Comparison of ENCODE assay signal across 15 mouse cellular contexts in the genomic region with DNA sequence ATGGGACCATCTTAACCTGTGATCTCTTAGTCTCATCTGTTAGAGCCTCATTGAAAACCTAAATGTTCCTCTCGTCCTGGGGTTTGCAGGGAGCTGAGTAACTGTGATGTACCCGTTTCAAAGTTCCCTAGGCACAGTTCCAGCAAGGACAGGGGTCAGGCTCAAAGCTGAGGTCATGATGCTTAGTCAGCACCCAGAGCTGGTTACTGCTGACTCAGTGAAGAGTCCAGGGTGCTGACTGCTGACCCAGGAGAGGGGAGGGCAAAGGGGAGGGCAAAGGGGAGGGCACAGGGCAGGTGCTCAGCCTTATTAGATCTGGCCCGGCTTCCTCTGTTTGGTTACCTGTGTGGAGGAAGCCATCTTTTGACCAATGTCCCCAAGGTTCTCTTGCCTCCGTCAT. TPM values are rescaled to one million over a fixed set of nuclear protein-coding genes. Genes with fewer than 3 reads are reported as not detected.
A peak's percentile ranks its signal among the peaks of the same experiment; 100 is the strongest.
DNase-seq lines count a peak whose midpoint lies in the region; ATAC-seq and TF ChIP-seq lines count a peak whose summit lies in the region.
"Had no signal": no experiment of that assay in that cellular context is flagged by ENCODE, and none has a peak within 500 bp of the region (broad histone marks: within the 10 kb centered on the region; RNA-seq: fewer than 3 reads in every experiment).

No protein-coding gene starts in this region.

- intact Hi-C loops in left cerebral cortex, postnatal 4 days (cut with DNase I) = no loop called here

- TF ChIP-seq POLR2A in spleen, adult 2 months (IDR thresholded peaks at IDR 0.05; ENCODE audit: low read depth, low read length) = no peak

- H3K4me2 ChIP-seq in midbrain, embryonic 11.5 days = no peak overlapping the region
- H3K4me2 ChIP-seq: heart, embryonic 15.5 days; hindbrain, embryonic 15.5 days; lung, embryonic 14.5 days; midbrain, embryonic 12.5 days; neural tube, embryonic 13.5 days had no signal

- H3K4me3 ChIP-seq in spleen, adult 2 months (ENCODE audit: extremely low read depth, insufficient read depth, insufficient read length) = no peak overlapping the region
- no peak overlapping the region for H3K4me3 ChIP-seq in midbrain, embryonic 11.5 days (ENCODE audit: low read depth, low read length)
- H3K4me3 ChIP-seq: heart, embryonic 15.5 days; hindbrain, embryonic 15.5 days; midbrain, embryonic 12.5 days; neural tube, embryonic 13.5 days had no signal

- no peak for TF ChIP-seq CTCF in spleen, adult 2 months (IDR thresholded peaks at IDR 0.05; ENCODE audit: extremely low read depth, insufficient read depth, insufficient read length, insufficient replicate concordance)

- DNase-seq in adrenal gland, adult (ENCODE audit: inconsistent age in 2 of 2, low spot score in 1 of 2) = peak; percentile 87 to 94
- no peak for DNase-seq in adrenal gland, postnatal 4 days (ENCODE audit: low spot score in 2 of 2)
- DNase-seq in spleen, adult 2 months (ENCODE audit: low read depth in 1 of 2, low spot score in 2 of 2) = no peak
- DNase-seq in spleen, postnatal 14 days (ENCODE audit: low spot score in 2 of 2) = no peak
- DNase-seq in kidney, postnatal 36 days = peak; percentile 89 to 94
- peak; percentile 87 for DNase-seq in yolk sac, embryonic 10.5 days (ENCODE audit: low spot score)
- no peak for DNase-seq in left cerebral cortex, postnatal 4 days
- no peak for DNase-seq in midbrain, embryonic 11.5 days (ENCODE audit: low spot score, missing footprints)
- DNase-seq: lung, embryonic 14.5 days; right cerebral cortex, postnatal 14 days had no signal

- no peak for ATAC-seq in midbrain, embryonic 11.5 days (ENCODE audit: low FRiP score)

- H3K9me3 ChIP-seq in midbrain, embryonic 11.5 days (ENCODE audit: control insufficient read depth, low read length) = no peaks in the 10 kb centered on the region
- H3K9me3 ChIP-seq: heart, embryonic 15.5 days; hindbrain, embryonic 15.5 days; midbrain, embryonic 12.5 days; neural tube, embryonic 13.5 days had no signal

- no peaks in the 10 kb centered on the region for H3K27me3 ChIP-seq in spleen, adult 2 months (ENCODE audit: control insufficient read depth, insufficient read depth, low read length)
- H3K27me3 ChIP-seq in midbrain, embryonic 11.5 days (ENCODE audit: control insufficient read depth, insufficient read depth, low read length) = no peaks in the 10 kb centered on the region
- H3K27me3 ChIP-seq: heart, embryonic 15.5 days; hindbrain, embryonic 15.5 days; midbrain, embryonic 12.5 days; neural tube, embryonic 13.5 days had no signal

- H3K9ac ChIP-seq in midbrain, embryonic 11.5 days (ENCODE audit: low read length) = no peak overlapping the region
- H3K9ac ChIP-seq: heart, embryonic 15.5 days; hindbrain, embryonic 15.5 days; lung, embryonic 14.5 days; midbrain, embryonic 12.5 days; neural tube, embryonic 13.5 days had no signal

- no peaks in the 10 kb centered on the region for H3K36me3 ChIP-seq in spleen, adult 2 months (ENCODE audit: control insufficient read depth, insufficient read depth, low read length)
- H3K36me3 ChIP-seq in midbrain, embryonic 11.5 days (ENCODE audit: control insufficient read depth, insufficient read depth, low read length) = no peaks in the 10 kb centered on the region
- H3K36me3 ChIP-seq: heart, embryonic 15.5 days; hindbrain, embryonic 15.5 days; midbrain, embryonic 12.5 days; neural tube, embryonic 13.5 days had no signal

- peak overlapping the region; percentile 35; the same call in 1 of the 2 replicates for H3K27ac ChIP-seq in spleen, adult 2 months (ENCODE audit: insufficient read depth, low read length)
- no peak overlapping the region for H3K27ac ChIP-seq in midbrain, embryonic 11.5 days (ENCODE audit: low read depth, low read length)
- H3K27ac ChIP-seq: heart, embryonic 15.5 days; hindbrain, embryonic 15.5 days; midbrain, embryonic 12.5 days; neural tube, embryonic 13.5 days had no signal

- WGBS in spleen, adult 2 months = 76% methylated on average over 4 of the region's 4 CpGs
- 66% methylated on average over 4 of the region's 4 CpGs for WGBS in midbrain, embryonic 11.5 days

- H3K4me1 ChIP-seq in spleen, adult 2 months (ENCODE audit: control insufficient read depth, insufficient read depth, insufficient read length) = peaks cover 12% of the 10 kb centered on the region
- H3K4me1 ChIP-seq in midbrain, embryonic 11.5 days (ENCODE audit: control insufficient read depth, insufficient read depth, low read length) = no peaks in the 10 kb centered on the region
- H3K4me1 ChIP-seq: heart, embryonic 15.5 days; hindbrain, embryonic 15.5 days; midbrain, embryonic 12.5 days; neural tube, embryonic 13.5 days had no signal

RNA-seq across cellular contexts. Expression of a gene that starts 11.8 kb away (rescaled TPM):
- 10 to 100 TPM; 16.0 to 16.2 TPM for total RNA-seq in adrenal gland, postnatal 4 days (2021)
- 7.3 and 10.0 TPM in 2 replicates for polyA plus RNA-seq in spleen, adult 2 months (2012; rRNA removed)
- 1 to 10 TPM; 1.6 to 1.7 TPM for total RNA-seq in left cerebral cortex, postnatal 4 days (2021)
- 2.1 and 2.8 TPM in 2 replicates for polyA plus RNA-seq in midbrain, embryonic 11.5 days (2014; fragmentation: Nextera tagmentation; extraction: Ambion mirVana)

RNA-seq across cellular contexts. Expression of a gene that starts 18.0 kb away (rescaled TPM):
- total RNA-seq in adrenal gland, postnatal 4 days (2021) = 10 to 100 TPM; 11.4 to 14.3 TPM
- 12.6 and 16.4 TPM in 2 replicates for polyA plus RNA-seq in spleen, adult 2 months (2012; rRNA removed)
- total RNA-seq in left cerebral cortex, postnatal 4 days (2021) = 1 to 10 TPM; 3.0 to 5.0 TPM
- 1.6 and 1.8 TPM in 2 replicates for polyA plus RNA-seq in midbrain, embryonic 11.5 days (2014; fragmentation: Nextera tagmentation; extraction: Ambion mirVana)
- total RNA-seq: common myeloid progenitor, adult 5-6 weeks had no signal

RNA-seq across cellular contexts. Expression of a gene that starts 29.9 kb away (rescaled TPM):
- 10 to 100 TPM; 20.9 to 22.8 TPM for total RNA-seq in adrenal gland, postnatal 4 days (2021)
- polyA plus RNA-seq in spleen, adult 2 months (2012; rRNA removed) = 1.9 and 2.2 TPM in 2 replicates
- 10 to 100 TPM; 11.2 to 11.4 TPM for total RNA-seq in left cerebral cortex, postnatal 4 days (2021)
- polyA plus RNA-seq in midbrain, embryonic 11.5 days (2014; fragmentation: Nextera tagmentation; extraction: Ambion mirVana) = 29.7 and 30.3 TPM in 2 replicates

RNA-seq across cellular contexts. Expression of a gene that starts 36.9 kb away (rescaled TPM):
- total RNA-seq in adrenal gland, postnatal 4 days (2021) = 10 to 100 TPM; 61.4 to 65.9 TPM
- 4.0 and 5.4 TPM in 2 replicates for polyA plus RNA-seq in spleen, adult 2 months (2012; rRNA removed)
- total RNA-seq in left cerebral cortex, postnatal 4 days (2021) = 10 to 100 TPM; 64.9 to 65.2 TPM
- polyA plus RNA-seq in midbrain, embryonic 11.5 days (2014; fragmentation: Nextera tagmentation; extraction: Ambion mirVana) = 66.0 and 79.2 TPM in 2 replicates

Comparison
In these comparisons a context has a peak if more than half of its experiments do, and no peak if none do; other contexts are left out.
1. DNase-seq: peak in adrenal gland, adult (2 of 2), kidney, postnatal 36 days (2 of 2) and yolk sac, embryonic 10.5 days (single experiment); none in adrenal gland, postnatal 4 days (0 of 2), spleen, adult 2 months (0 of 2), spleen, postnatal 14 days (0 of 2), left cerebral cortex, postnatal 4 days (single experiment) and midbrain, embryonic 11.5 days (single experiment).
2. RNA of a gene that starts 11.8 kb away (total RNA-seq): 16.0 to 16.2 TPM in adrenal gland, postnatal 4 days; 1.6 to 1.7 TPM in left cerebral cortex, postnatal 4 days; every median in the first group is over 4 times any median in the second.